Mouse (Mus musculus): ENCODE results near the gene Krt17.
"Not testable (repeated sequence)": the region's sequence is repeated elsewhere in the genome, so short reads cannot be mapped to it uniquely, and the experiment has no call there.

Krt17 gene

DNA sequence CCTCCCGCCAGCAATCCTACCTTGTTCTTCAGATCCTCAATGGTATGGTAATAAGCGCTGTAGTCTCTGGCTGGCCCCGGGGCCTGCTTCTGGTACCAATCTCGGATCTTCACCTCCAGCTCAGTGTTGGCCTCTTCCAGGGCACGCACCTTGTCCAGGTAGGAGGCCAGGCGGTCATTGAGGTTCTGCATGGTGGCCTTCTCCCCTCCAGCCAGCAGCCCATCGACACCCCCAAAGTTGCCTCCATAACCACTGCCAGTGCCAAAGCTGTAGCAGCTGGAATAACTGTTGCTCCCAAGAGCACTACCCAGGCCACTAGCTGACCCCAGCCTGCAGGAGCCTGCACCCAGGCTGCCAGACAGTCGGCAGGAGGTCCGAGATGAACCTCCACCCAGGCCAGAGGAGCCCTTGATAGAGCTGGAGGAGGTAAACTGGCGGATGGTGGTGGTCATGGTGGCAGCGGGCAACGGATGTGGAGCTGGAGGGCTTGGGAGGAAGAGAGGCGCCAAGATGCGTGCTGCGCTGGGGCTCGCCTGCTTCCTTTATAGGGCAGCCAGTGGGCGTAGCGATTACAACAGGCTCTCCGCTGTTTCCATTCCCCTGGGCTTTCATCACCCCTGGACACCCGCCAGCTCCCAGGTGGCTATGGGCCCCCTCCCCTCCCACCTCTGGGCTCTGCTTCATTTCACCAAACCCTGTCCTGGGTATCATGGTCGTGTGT, at the start of gene Krt17:
Krt17 (minus strand) TSS at position 516 of the 721 bp plus-strand sequence.
- DNase-seq (ENCODE audit: low read depth, low spot score), result no peak

DNA sequence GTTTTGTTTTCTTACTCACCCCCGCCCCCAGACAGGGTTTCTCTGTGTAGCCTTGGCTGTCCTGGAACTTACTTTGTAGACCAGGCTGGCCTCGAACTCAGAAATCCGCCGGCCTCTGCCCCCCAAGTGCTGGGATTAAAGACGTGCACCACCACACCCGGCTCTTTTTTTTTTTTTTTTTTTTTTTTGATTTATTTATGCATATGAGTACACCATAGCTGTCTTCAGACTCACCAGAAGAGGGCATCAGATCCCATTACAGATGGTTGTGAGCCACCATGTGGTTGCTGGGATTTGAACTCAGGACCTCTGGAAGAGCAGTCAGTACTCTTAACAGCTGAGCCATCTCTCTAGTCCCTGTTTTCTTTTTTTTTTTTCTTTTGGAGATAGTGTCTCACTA, 47.8 kb upstream of the Krt17 start:
- not testable (repeated sequence) for DNase-seq (ENCODE audit: low read depth, low spot score)

DNA sequence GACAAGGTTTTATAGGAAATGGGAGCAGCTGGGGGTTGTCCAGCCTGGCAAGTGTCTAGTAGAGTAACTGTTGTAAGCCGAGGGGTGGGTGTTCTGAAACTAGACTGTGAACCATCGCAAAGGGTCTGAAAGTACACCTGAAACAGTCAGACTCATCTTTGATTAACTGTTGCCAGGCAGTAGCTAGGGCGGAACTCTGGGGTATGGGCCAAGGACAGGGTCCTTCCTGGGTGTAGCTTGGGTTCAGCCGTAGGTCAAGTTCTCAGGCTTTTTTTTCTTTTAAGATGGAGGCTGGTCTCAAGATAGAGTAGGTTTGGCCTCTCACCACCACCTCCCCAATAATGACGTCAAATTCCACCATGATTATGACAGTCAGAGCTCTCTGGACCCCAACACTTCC, 47.1 kb upstream of the Krt17 start:
- no peak for DNase-seq (ENCODE audit: low read depth, low spot score)

DNA sequence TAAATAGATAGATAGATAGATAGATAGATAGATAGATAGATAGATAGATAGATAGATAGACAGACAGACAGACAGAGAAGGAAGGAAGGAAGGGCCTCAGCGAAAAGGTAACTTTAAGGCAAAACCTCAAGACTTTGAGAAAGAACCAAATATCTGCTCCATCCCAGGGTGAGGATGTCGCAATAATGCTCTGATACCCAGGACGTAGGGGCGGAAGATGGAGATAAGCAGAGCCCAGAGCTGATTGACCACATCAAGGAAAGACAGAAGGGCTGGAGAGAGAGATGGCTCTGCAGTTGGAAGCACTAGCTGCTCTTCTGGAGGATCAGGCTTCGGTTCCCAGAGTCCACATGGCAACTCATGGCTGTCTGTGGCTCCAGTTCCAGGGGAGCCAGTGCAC, 40.5 kb upstream of the Krt17 start:
- DNase-seq (ENCODE audit: low read depth, low spot score), result no peak

DNA sequence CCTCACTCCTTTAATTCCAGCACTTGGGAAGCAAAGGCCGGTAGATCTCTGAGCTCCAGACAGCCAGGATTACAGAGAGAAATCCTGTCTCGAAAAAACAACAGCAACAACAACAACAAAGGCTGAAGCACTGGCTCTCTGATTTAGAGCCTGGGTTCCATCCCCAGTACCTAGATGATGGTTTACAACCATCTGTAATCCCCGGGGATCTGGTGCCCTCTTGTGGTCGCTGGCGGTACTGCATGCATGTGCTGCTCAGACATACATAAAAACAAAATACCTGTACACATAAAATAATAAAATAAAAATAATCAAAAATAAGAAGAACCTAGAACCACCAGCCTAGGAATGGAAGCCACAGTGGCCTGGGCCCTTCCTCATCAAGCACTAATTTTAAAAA, 39.5 kb upstream of the Krt17 start:
- DNase-seq (ENCODE audit: low read depth, low spot score), result peak; percentile 49

DNA sequence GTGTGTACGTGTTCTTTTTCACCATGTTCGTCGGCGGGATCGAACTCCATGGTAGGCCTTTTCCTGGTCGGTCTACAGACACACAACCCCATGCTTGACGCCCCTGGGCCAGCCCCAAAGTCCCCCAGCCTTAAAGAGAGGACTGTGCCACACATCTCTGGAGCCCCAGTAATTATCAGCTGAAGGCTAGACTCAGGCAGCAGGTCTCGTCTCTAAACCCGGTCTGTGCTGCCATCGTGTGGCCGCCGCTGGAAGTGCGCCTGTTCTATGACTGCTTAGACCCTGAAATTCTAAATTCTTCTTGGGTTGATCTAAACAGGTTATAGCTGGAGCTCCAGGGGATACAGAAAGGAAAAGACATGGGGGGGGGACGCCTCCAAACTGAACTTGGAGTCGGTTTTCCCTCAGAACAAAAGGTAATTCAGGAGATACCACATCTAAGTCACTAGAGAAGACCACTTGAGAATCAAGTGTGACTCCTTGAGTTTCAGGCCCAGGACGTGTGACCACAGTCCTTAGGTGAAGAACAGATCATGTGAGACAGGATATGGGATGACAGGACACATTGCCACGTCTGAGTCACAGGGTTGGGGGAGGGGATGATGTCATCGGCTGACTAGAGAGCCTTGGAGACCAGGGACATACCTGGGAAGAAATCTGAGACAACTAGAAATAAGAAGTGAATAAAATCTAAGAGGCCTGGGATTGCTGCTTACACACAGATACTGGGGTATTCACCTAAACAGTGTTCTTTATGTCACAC, 37.6 kb upstream of the Krt17 start:
- DNase-seq (ENCODE audit: low read depth, low spot score), result peak; percentile 73

DNA sequence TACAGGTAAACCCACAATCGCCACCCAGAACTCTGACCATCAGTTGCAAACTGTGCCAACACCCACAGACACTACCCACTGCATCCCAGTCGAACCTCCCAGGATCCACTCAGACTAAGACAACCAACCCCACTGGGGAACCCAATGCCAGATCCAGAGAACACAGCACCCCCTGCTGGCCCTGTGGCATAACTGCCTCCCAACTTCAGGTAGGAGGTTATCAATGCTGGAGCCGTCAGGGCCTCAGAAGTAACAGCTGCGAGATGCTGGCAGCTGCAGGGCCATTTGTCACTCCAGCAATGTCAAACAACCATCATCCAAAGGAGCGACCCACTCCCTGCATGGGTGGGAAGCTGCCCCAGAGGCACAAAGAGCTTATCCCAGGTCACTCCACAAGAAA, 37.0 kb upstream of the Krt17 start:
- no peak for DNase-seq (ENCODE audit: low read depth, low spot score)

DNA sequence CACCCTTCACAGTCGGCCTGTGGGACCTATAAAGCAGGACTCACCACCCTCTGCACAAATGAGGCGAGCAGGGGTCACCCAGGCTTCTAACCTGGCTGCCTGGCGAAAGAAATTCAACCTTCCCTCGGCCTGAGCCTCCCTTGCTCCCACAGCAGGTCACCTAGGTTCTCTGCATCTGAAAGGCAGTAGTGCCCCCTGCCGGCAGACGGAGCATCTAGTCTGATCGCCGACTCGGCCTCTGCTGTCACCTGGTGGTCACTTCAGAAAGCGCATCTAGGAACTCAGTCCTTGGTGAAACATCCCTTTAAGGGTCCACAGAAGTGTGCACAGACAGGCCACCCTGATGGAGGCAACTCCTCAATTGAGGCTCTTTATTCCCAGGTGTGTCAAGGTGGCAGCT, 34.5 kb upstream of the Krt17 start:
- DNase-seq (ENCODE audit: low read depth, low spot score), result peak; percentile 79

DNA sequence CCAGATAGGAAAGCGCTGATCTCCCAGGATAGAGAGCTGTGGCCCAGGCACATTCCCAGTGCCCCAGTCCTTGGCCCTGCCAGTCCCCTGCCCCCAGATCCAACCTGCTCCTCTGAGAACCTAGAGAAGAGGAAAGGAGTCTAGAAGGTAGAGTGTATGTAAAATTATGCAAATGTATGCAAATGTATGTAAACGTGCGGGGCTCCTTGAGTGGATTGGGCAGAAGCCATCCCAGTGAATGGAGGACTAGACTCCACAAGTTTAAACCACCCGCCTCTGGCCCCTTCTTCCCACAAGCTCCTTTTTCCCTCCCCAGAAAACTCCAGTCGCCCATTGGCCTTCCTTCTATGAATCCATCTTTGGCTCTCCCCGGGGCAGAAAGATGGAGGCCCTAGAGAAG, 32.1 kb upstream of the Krt17 start:
- DNase-seq (ENCODE audit: low read depth, low spot score), result no peak

DNA sequence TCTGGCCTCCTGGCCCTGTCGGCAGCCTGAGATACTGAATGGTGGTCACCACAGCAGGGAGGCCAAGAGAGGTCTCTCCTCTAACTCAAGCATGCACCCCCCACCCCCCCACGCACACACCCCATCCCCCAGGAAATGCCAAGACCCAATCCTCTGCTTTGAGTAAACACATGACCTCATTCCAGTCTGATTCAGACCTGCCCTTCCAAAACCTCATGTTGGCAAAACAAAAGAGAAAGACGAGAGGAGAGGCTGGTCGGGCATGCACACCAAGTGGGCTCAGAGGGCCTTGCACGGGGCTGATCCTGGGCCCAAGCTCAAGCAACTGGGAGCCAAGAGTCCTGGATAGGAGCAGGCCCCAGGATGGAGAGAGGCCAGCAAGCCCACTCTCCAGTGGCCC, 29.4 kb upstream of the Krt17 start:
- no peak for DNase-seq (ENCODE audit: low read depth, low spot score)

DNA sequence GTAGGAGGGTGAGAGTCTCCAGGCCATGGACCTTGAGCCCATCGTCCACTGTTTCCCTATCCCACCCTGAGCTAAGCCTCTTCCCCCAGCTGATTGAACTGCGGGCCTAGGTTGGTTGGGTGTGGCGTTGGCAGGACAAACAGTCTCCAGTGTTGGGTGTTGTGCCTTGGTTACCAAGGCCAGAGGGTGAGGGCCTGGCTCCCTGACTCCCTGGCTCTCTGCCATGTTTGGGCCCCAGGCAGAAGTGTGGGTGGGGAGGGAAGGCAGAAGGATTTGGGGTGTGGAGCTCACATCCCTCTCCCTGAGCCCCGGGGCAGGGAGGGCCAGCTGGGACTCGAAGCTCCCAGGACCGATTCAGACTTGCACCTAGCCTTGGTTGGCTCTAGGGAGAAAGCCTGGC, 28.1 kb upstream of the Krt17 start:
- no peak for DNase-seq (ENCODE audit: low read depth, low spot score)

DNA sequence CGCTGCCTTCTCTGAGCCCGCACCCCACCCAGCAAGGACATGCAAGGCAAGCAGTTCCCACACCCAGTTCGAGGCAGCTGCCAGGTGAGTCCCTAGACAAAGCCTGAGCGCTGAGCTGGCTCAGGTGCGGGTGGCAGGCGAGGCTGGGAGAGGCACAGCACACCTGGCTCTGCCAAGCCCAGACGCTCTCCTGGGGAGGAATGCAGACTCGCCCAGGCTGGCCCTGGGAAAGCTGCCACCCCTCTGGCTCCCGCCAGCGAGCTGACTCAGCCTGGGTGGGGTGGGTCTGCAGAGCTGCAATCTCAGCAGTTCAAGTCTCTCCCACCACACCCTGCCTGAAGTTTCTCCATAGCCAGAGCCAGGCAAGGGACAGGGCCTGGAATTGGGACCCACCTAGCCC, 26.2 kb upstream of the Krt17 start:
- DNase-seq (ENCODE audit: low read depth, low spot score), result no peak

DNA sequence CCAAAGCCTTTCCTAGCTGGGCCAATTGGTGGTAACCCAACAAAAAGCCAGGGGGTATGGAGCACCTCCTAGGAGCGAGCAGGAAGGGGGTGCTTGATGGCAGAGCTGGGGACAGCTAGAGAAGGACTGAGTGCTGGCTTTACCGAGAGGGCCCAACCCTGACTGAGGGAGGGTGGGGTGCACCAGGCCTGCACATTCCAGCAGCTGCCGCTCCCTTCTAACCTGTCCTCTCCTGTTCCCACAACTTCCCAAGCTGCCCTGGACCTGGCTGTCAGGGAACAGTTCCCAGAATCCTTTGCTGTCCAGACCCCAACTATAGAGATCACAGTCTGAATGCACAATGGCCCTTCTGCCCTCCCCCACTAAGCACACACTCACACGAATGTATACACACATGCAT, 24.2 kb upstream of the Krt17 start:
- no peak for DNase-seq (ENCODE audit: low read depth, low spot score)

DNA sequence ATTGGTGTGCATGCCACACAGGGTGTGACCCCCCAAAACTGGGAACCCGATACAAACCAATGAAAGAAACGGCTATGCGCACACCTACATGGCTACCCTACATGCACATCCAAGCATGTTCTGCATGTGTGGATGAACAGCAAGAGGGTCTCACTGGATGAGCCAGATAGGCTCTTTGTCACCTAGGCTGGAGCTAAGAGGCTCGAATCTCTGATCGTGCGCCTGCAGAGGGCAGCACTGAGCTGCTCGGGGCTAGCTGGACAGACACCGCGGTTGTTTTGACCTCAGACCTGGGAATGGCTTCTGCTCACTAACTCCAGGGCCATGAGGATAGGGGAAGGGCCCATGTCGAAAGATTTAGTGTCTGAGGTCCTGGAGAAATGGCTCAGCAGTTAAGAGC, 21.7 kb upstream of the Krt17 start:
- DNase-seq (ENCODE audit: low read depth, low spot score), result peak; percentile 64

DNA sequence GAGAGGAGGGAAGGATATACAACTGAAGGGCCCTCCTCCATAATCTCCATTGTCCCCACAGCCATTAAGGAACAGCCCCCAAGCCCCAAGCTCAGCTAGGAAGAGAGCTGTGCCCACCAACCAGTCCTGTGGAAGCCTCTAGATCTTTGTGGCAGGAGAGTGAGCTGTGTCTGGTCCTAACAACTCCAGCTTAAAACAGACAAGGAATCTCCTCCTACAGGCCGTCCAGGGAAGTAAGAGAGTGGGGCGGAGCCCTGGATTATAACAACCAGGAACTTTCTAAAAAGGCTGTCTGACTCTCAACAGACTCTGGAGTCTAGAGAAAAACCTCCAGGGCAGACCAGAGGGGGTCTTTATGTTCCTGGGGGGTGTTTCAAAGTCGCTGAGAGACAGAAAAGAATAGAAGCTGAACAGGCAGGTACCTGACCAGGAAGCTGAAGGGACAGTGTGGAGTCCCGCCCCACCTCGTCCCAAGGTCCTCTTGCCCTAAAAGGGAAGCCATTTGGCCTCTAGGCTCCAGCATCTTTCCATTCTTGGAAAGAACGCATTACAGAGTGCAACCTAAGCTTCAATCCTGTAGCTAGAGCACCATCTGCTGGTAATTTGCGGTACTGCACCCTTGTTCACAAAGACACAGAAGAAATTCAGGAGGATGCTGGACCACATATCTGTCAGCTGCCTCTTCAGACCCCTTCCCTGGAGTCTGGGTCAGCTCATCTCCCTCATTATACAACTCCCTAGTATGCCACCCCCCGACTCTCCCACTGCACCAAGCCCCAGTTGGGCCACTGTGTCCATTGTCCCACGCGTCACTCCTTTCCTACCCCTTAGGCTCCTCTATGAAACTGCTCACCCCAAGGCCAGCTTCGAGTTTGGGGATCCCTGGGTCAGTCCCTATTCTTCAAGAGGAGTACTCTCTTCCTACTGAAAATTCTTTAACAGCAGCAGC, 21.0 kb upstream of the Krt17 start:
- peak; percentile 80 for DNase-seq (ENCODE audit: low read depth, low spot score)

DNA sequence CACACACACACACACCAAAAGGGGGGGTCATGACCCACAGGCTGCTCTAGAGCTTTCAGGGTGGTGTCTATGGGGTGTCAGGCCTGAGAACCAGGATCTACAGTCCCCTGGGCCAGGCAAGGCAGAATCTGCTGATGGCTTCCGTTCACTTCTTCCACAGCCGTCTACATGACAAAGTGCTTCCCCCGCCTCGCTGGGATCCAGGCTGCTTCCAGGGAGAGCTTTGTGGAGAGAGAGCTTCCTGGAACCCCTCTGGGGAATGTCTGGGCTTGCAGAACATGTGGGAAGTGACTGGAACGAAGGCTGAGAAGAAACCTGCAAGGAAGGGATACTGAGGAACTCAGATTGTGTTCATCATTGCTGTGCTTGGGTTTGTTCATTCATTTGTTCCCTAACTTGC, 17.9 kb upstream of the Krt17 start:
- no peak for DNase-seq (ENCODE audit: low read depth, low spot score)

DNA sequence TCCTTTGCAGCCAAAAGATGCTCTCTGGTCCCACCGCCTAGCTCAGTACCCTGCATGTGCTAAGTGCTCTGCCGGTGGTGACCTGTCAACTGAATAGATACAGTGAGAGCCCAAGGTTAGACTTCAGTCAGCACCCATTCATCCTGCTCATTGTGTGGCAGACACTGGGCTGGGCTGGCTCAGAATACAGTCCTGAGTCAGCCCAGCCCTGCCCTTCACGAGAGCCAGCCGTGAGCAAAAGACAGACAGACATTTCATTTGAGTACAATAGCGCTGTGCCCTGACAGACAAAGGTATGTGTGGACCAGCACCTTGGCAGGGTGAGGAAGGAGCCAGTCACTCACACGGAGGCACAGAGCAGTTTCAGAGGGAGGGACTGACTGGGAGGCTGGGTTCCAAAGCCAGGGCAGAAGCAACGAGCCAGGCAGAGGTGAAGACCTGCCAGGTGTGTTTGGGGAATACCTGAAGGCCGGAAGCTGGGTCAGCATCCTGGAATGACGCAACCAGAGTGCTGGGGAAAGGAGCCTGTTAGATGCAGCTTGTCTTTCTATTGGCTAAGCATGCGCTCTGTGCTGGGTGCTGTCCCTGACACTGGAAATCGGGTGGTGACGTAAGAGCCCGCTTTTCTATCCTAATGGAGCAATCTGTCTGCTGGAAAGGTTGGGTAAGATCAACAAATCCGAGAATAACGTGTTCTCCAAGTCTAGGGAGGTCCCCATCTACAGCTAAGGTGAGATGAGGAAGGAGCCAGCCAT, 17.1 kb upstream of the Krt17 start:
- no peak for DNase-seq (ENCODE audit: low read depth, low spot score)

DNA sequence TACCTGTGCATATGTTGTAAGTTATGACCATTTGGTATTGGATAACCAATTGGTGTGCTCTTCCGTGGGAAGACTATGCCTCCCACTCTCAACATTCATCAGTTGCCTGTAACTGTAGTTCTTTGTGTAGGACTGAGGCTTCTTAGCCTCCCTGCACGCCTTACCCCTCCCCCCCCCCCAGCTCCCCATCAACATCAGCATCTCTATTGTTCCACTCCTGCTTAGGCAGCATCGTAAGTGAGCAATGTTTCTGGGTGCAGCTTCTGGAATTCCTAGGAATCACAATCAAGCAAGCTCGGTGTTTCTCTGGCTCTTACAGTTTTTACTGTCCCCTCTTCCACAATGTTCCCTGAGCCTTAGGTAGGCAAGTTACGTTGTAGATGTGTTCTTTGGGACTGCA, 14.6 kb upstream of the Krt17 start:
- DNase-seq (ENCODE audit: low read depth, low spot score), result no peak

DNA sequence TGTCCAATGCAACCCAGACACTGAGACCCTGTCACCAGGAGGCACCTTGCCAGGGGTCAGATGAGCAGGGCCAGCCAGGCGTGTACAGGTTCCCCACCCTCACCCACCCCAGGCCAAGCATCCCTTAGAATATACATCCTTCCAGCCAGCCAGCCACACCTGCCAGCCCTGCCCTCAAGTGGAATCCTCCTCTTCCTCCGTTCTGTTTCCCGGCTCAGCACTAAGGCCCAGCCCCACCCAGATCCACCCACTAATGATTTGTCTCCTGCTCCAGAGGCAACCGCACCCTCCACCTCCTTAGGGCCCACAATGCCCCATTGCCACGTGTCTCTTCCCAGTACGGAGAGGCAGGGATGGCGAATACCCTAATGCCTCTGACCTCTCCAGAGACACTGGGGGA, 13.9 kb upstream of the Krt17 start:
- DNase-seq (ENCODE audit: low read depth, low spot score), result no peak

DNA sequence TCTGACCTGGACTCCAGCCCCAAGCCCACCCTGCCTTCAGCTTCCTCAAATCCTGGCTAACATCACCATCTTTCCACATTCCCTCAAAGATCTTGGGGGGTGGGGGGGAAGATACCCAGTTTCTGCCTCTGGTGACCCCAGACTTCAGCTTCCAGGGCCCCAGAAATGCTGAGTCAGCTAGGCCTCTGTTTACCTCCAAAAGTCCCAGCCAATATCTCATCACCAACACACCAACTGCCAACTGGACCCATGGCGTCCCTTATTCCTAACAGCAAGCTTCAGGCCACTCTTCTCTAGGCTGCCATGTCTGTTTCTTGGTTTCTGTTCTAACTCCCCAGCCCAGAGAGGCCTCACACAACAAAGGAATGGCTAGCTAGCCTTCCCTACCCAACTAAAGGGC, 11.0 kb upstream of the Krt17 start:
- DNase-seq (ENCODE audit: low read depth, low spot score), result no peak

DNA sequence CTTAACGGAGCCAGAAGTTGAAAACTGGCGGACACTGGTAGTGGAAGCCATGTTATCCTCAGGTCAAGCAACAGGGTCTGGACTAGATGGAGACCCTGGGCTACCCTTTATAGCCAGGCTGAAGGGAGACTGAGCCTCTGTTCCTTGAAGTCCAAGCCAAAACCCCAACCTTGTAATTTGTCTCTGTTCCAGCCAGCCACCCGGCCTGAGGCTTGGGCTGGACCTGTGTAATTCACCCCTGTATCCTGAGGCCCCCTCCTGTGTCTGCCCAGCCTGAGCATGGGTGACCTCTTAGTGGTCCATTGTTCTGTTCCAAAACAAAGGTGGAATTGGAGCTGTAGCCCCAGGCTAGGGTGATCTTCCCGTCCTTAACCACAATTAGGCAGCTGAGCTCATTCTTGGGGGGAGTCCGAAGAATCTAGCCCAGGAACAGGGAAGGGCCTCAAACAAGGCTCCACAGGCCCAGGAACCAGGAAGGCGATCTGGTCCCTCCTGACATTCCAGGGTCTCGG, 9.0 kb upstream of the Krt17 start, which contains the start of gene Krt42:
Krt42 (minus strand) TSS at position 51 of the 512 bp plus-strand sequence.
- no peak for DNase-seq (ENCODE audit: low read depth, low spot score)
